In genomic region chr3:135486351-135486750, GRCm38 (mm10) we compare ENCODE assay signal across 8 mouse cellular contexts. TPM values are rescaled to one million over a fixed set of nuclear protein-coding genes. Genes with fewer than 3 reads are reported as not detected.
A peak's percentile ranks its signal among the peaks of the same experiment; 100 is the strongest.
DNase-seq lines count a peak whose midpoint lies in the region; ATAC-seq and TF ChIP-seq lines count a peak whose summit lies in the region.

No protein-coding gene starts in this region.

- WGBS in cerebellum, adult 2 months, result 62% methylated on average over 5 of the region's 5 CpGs
- 70% methylated on average over 5 of the region's 5 CpGs for WGBS in lung, postnatal 0 days
- 76% methylated on average over 5 of the region's 5 CpGs for WGBS in limb, embryonic 12.5 days
- 80% methylated on average over 5 of the region's 5 CpGs for WGBS in neural tube, embryonic 15.5 days

- no peak for TF ChIP-seq CTCF in cerebellum, adult 2 months (IDR thresholded peaks at IDR 0.05; ENCODE audit: borderline replicate concordance, insufficient read depth, low read depth, low read length)
- no peak for TF ChIP-seq CTCF in lung, postnatal 0 days (IDR thresholded peaks at IDR 0.05)
- TF ChIP-seq CTCF in layer of hippocampus, adult 2 months (conservative IDR thresholded peaks at IDR 0.05), result no peak

- peak overlapping the region; percentile 79 for H3K4me3 ChIP-seq in cerebellum, adult 2 months (replicated peaks; ENCODE audit: insufficient read depth, low read depth, low read length)
- H3K4me3 ChIP-seq in lung, postnatal 0 days (ENCODE audit: low read depth, low read length), result no peak overlapping the region
- peak overlapping the region; percentile 60 for H3K4me3 ChIP-seq in limb, embryonic 12.5 days (replicated peaks)
- peak overlapping the region; percentile 61 for H3K4me3 ChIP-seq in neural tube, embryonic 15.5 days (replicated peaks)
- H3K4me3 ChIP-seq in layer of hippocampus, adult 2 months, result no peak overlapping the region

- no peak overlapping the region for H3K9ac ChIP-seq in lung, postnatal 0 days (replicated peaks; ENCODE audit: low read depth)
- no peak overlapping the region for H3K9ac ChIP-seq in limb, embryonic 12.5 days (replicated peaks)
- H3K9ac ChIP-seq in neural tube, embryonic 15.5 days (replicated peaks), result no peak overlapping the region

- 0 out of 2 replicates have a peak overlapping the region, but pooled peaks have one; percentile 96 for H3K4me2 ChIP-seq in lung, postnatal 0 days (replicated peaks; ENCODE audit: low read depth, low read length)
- H3K4me2 ChIP-seq in limb, embryonic 12.5 days, result peak overlapping the region; percentile 97
- peak overlapping the region; percentile 81 for H3K4me2 ChIP-seq in neural tube, embryonic 15.5 days

- no peak for TF ChIP-seq POLR2A in cerebellum, adult 2 months (IDR thresholded peaks at IDR 0.05; ENCODE audit: borderline replicate concordance, insufficient read depth, low read length)

- TF ChIP-seq EP300 in lung, postnatal 0 days (IDR thresholded peaks at IDR 0.05), result no peak

- intact Hi-C loops in left cerebral cortex, postnatal 25 days (cut with DNase I), result loop anchor here (5.0 kb wide), 1 partner anchor 36 kb away; no protein-coding TSS in a partner anchor

- H3K4me1 ChIP-seq in cerebellum, adult 2 months (ENCODE audit: control insufficient read depth, insufficient read depth, low read length), result no peaks in the 10 kb centered on the region
- no peaks in the 10 kb centered on the region for H3K4me1 ChIP-seq in lung, postnatal 0 days (ENCODE audit: insufficient read depth, low read depth, low read length)
- peaks cover 5% of the 10 kb centered on the region; the same call in 1 of the 2 replicates for H3K4me1 ChIP-seq in limb, embryonic 12.5 days (replicated peaks)
- H3K4me1 ChIP-seq in neural tube, embryonic 15.5 days, result peaks cover 4% of the 10 kb centered on the region; the same call in 1 of the 2 replicates

- no peak for DNase-seq in cerebellum, adult 2 months
- no peak for DNase-seq in cerebellum, postnatal 25 days
- DNase-seq in lung, postnatal 0 days (ENCODE audit: low spot score), result no peak
- no peak for DNase-seq in lung, postnatal 14 days
- DNase-seq in layer of hippocampus, adult 2 months (ENCODE audit: low spot score in 2 of 2), result no peak
- DNase-seq in left cerebral cortex, postnatal 25 days (ENCODE audit: low spot score in 2 of 2), result no peak

- no peak for ATAC-seq in lung, postnatal 0 days
- ATAC-seq in limb, embryonic 12.5 days (ENCODE audit: insufficient number of reproducible peaks, insufficient read depth, low FRiP score, low TSS enrichment, low read depth), result no peak
- ATAC-seq in neural tube, embryonic 15.5 days (ENCODE audit: low FRiP score), result peak; percentile 2

- no peak overlapping the region for H3K27ac ChIP-seq in cerebellum, adult 2 months (ENCODE audit: insufficient read depth, low read length)
- H3K27ac ChIP-seq in lung, postnatal 0 days (ENCODE audit: low read length), result no peak overlapping the region
- H3K27ac ChIP-seq in limb, embryonic 12.5 days, result no peak overlapping the region
- H3K27ac ChIP-seq in neural tube, embryonic 15.5 days (replicated peaks), result no peak overlapping the region
- no peak overlapping the region for H3K27ac ChIP-seq in layer of hippocampus, adult 2 months

- no peaks in the 10 kb centered on the region for H3K27me3 ChIP-seq in cerebellum, adult 2 months (ENCODE audit: control insufficient read depth, insufficient read depth, low read length)
- no peaks in the 10 kb centered on the region for H3K27me3 ChIP-seq in lung, postnatal 0 days (replicated peaks; ENCODE audit: insufficient read depth, low read length)
- peaks cover 18% of the 10 kb centered on the region for H3K27me3 ChIP-seq in limb, embryonic 12.5 days
- H3K27me3 ChIP-seq in neural tube, embryonic 15.5 days (replicated peaks), result peaks cover 2% of the 10 kb centered on the region; the same call in 1 of the 2 replicates

- no peaks in the 10 kb centered on the region for H3K9me3 ChIP-seq in lung, postnatal 0 days (ENCODE audit: low read length)
- H3K9me3 ChIP-seq in limb, embryonic 12.5 days, result no peaks in the 10 kb centered on the region
- H3K9me3 ChIP-seq in neural tube, embryonic 15.5 days (replicated peaks), result no peaks in the 10 kb centered on the region

- H3K36me3 ChIP-seq in lung, postnatal 0 days (ENCODE audit: insufficient read depth, low read length), result no peaks in the 10 kb centered on the region
- no peaks in the 10 kb centered on the region for H3K36me3 ChIP-seq in limb, embryonic 12.5 days
- H3K36me3 ChIP-seq in neural tube, embryonic 15.5 days, result no peaks in the 10 kb centered on the region

RNA-seq across cellular contexts. Expression of gene Manba, which starts 0.9 kb away (rescaled TPM):
- 8.8 and 9.8 TPM in 2 replicates for polyA plus RNA-seq in cerebellum, adult 2 months (2012; rRNA removed)
- polyA plus RNA-seq in lung, postnatal 0 days (2015; fragmentation: Nextera tagmentation; extraction: Ambion mirVana), result 9.2 and 9.9 TPM in 2 replicates
- polyA plus RNA-seq in limb, embryonic 12.5 days (2016; fragmentation: Nextera tagmentation; extraction: Ambion mirVana), result 4.3 and 5.6 TPM in 2 replicates
- 7.4 and 8.8 TPM in 2 replicates for polyA plus RNA-seq in neural tube, embryonic 15.5 days (2015; fragmentation: Nextera tagmentation; extraction: Ambion mirVana)
- 1 to 10 TPM; 8.3 to 9.7 TPM for total RNA-seq in layer of hippocampus, adult 2 months (2021)
- total RNA-seq in left cerebral cortex, postnatal 25 days (2021), result 1 to 10 TPM; 7.2 to 7.9 TPM

RNA-seq across cellular contexts. Expression of gene Ube2d3, which starts 48.4 kb away (rescaled TPM):
- 181 and 187 TPM in 2 replicates for polyA plus RNA-seq in cerebellum, adult 2 months (2012; rRNA removed)
- polyA plus RNA-seq in lung, postnatal 0 days (2015; fragmentation: Nextera tagmentation; extraction: Ambion mirVana), result 386 TPM in 2 replicates
- polyA plus RNA-seq in limb, embryonic 12.5 days (2016; fragmentation: Nextera tagmentation; extraction: Ambion mirVana), result 476 and 501 TPM in 2 replicates
- 331 and 389 TPM in 2 replicates for polyA plus RNA-seq in neural tube, embryonic 15.5 days (2015; fragmentation: Nextera tagmentation; extraction: Ambion mirVana)
- total RNA-seq in layer of hippocampus, adult 2 months (2021), result 100 to 1,000 TPM; 254 to 257 TPM
- 100 to 1,000 TPM; 231 to 239 TPM for total RNA-seq in left cerebral cortex, postnatal 25 days (2021)

Comparison
In these comparisons a context has a peak if more than half of its experiments do, and no peak if none do; other contexts are left out.
1. H3K4me3 ChIP-seq: peak in cerebellum, adult 2 months (single experiment), limb, embryonic 12.5 days (single experiment) and neural tube, embryonic 15.5 days (single experiment); none in lung, postnatal 0 days (single experiment) and layer of hippocampus, adult 2 months (single experiment).
2. Peak in every context shown above with its lines, with median percentiles within 50 percentile points of each other: H3K4me2 ChIP-seq.